Mouse (Mus musculus): ENCODE data around the gene Tchhl1. TPM values are rescaled to one million over a fixed set of nuclear protein-coding genes. Genes with fewer than 3 reads are reported as not detected.
A peak's percentile ranks its signal among the peaks of the same experiment; 100 is the strongest.
"Not testable (repeated sequence)": the region's sequence is repeated elsewhere in the genome, so short reads cannot be mapped to it uniquely, and the experiment has no call there.

Gene Tchhl1
- polyA plus RNA-seq, 1 experiment from 2014 or later: not detected

DNA sequence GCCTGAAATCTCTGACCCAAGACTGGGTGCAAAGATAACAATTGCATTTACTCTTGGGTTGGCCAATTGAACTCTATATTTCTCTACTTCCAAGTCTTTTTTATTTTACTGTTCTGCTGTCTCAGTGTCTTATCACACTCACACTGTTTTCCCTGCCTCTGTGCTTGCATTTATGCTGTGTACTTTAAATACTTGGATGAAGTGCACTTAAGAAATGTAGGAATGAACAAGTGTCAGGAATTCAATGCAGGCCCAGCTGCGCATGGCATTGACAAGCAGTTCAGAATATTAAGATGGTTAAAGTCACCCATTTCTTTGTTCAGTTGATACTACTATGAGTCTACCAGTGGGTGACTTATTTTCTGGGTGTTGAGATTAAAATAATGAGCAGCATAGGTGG is 11.5 kb downstream of the Tchhl1 start:
- H3K9me3 ChIP-seq: no peaks in the 10 kb centered on the region
- no peak overlapping the region for H3K4me3 ChIP-seq
- no peak overlapping the region for H3K27ac ChIP-seq
- peaks cover 4% of the 10 kb centered on the region; the same call in 1 of the 2 replicates for H3K4me1 ChIP-seq (replicated peaks)
- DNase-seq (ENCODE audit: low spot score): no peak
- H3K27me3 ChIP-seq (ENCODE audit: insufficient read depth, poor library complexity, severe bottlenecking): no peaks in the 10 kb centered on the region
- no peaks in the 10 kb centered on the region for H3K36me3 ChIP-seq
- 89% methylated on average over 1 of the region's 1 CpGs for WGBS

DNA sequence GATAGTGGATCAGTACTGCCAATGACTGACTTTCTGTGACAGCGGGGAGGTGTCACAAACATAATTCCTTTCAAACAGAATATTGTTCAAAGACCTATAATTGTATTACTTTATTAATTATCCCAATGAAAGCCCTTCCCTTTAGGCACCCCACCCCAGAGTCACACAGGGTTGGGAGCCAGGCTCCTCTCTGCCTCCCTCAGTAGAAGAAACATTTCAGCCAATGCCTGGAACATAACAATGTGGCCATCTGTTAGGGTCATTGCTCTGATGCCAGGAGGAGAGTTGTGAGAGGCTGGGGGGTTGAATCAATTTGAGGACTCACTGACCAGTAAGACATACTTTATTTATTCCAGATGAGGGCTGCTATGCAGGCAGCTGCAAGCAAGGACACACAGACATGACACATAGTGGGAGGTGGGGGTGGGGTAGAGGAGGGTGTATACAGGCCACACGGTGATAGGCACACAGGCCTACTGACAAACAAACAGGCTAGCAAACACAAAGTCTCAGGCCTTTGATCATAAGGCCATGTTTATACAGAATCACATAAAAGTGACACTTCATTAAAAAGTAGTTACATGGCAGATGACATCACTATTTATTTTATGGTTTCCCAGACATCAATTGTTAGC is 13.5 kb downstream of the Tchhl1 start:
- no peaks in the 10 kb centered on the region for H3K9me3 ChIP-seq
- WGBS: 81% methylated on average over 2 of the region's 2 CpGs
- no peak overlapping the region for H3K27ac ChIP-seq
- H3K4me1 ChIP-seq (replicated peaks): peaks cover 4% of the 10 kb centered on the region; the same call in 1 of the 2 replicates
- DNase-seq (ENCODE audit: low spot score): peak; percentile 4
- no peaks in the 10 kb centered on the region for H3K36me3 ChIP-seq
- no peak overlapping the region for H3K4me3 ChIP-seq
- no peaks in the 10 kb centered on the region for H3K27me3 ChIP-seq (ENCODE audit: insufficient read depth, poor library complexity, severe bottlenecking)

DNA sequence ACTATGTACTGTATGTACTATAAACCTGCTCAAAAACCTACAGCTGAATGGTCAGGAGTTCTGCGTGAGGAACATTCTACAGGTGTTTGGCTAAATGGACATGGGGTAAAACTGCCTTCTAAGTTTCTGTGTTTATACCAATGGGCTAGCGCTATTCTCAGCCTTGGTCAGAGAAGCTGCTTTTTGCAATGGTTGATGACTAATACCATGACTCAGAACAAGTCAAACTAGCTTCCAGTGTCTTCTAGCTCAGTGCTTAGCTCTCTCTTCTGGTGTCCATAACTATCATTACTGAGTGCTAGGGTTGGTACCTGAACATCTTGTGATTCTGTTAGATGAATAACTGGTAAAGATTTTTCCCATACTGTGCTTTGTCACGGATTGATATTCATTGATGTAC is 17.1 kb downstream of the Tchhl1 start:
- Histone ChIP-seq H3K27me3 (ENCODE audit: insufficient read depth, poor library complexity, severe bottlenecking) (no peaks in the 10 kb centered on the region), H3K27ac (no peak overlapping the region), H3K4me1 (replicated peaks) (peaks cover 4% of the 10 kb centered on the region; the same call in 1 of the 2 replicates), H3K36me3 (no peaks in the 10 kb centered on the region), H3K4me3 (no peak overlapping the region), H3K9me3 (no peaks in the 10 kb centered on the region)
- 89% methylated on average over 3 of the region's 3 CpGs for WGBS
- DNase-seq (ENCODE audit: low spot score): no peak

DNA sequence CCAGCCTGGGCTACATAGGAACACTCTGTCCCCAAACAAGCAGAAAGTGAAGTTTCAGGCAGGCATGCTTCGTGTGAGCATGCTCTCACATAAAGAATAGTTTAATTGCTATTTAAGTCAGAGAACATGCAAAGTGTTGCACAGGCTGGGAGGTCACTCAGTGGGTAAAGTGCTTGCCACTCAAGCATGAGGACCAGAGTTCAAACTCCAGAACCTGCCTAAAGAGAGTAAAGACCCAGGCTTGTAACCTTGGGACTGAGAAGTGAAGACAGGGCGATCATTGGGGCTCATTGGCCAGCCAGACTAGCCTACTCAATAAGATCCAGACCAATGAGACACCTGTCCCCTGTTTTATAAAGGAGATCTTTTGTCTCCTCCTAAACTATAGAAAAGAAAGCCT is 20.0 kb downstream of the Tchhl1 start:
- H3K4me1 ChIP-seq (replicated peaks): no peaks in the 10 kb centered on the region
- no peak overlapping the region for H3K27ac ChIP-seq
- H3K9me3 ChIP-seq: no peaks in the 10 kb centered on the region
- H3K27me3 ChIP-seq (ENCODE audit: insufficient read depth, poor library complexity, severe bottlenecking): no peaks in the 10 kb centered on the region
- WGBS: 80% methylated on average over 2 of the region's 2 CpGs
- no peak for DNase-seq (ENCODE audit: low spot score)
- H3K36me3 ChIP-seq: no peaks in the 10 kb centered on the region
- no peak overlapping the region for H3K4me3 ChIP-seq

DNA sequence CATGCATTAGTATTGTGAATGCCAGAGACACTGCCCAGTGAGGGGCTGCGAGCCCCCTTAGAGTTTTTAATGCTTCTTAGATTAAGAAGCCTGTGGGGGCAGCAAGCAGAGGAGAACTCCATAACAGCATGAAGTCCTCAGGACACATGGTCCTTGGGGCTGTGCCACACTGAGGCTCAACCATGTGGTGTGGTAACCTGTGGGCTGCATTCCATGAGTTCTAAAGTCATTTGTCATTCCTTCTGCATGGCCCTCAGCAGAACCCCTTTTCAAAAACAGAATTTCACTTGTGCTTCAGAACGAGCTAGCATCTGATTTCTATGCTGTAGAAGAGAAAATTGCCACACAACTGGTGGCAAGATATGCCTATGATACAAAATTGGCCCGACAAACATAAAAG is 23.6 kb downstream of the Tchhl1 start:
- Histone ChIP-seq H3K27ac (no peak overlapping the region), H3K36me3 (no peaks in the 10 kb centered on the region), H3K9me3 (no peaks in the 10 kb centered on the region), H3K27me3 (ENCODE audit: insufficient read depth, poor library complexity, severe bottlenecking) (no peaks in the 10 kb centered on the region), H3K4me3 (no peak overlapping the region), H3K4me1 (replicated peaks) (no peaks in the 10 kb centered on the region)
- WGBS: 83% methylated on average over 3 of the region's 3 CpGs
- DNase-seq (ENCODE audit: low spot score): no peak

DNA sequence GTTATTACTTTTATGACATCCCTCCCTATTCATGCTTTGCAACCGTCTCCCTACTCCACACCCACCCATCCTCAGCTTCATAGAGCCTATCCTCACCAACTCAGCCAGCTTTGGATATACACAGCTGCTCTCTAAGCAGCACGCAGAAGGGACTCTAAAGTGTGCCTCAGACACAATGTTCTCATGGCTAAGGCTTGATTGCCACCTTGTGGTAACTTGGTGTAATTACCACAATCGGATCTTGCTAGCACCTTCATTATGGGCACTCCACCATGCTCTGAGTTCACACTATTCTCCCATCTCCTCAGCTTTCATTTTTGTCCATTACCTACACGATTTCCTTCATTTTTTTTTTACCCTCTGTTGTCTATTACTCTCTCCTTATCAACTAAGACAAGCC is 25.4 kb downstream of the Tchhl1 start:
- Histone ChIP-seq H3K4me3 (no peak overlapping the region), H3K36me3 (no peaks in the 10 kb centered on the region), H3K27ac (no peak overlapping the region), H3K9me3 (no peaks in the 10 kb centered on the region), H3K27me3 (ENCODE audit: insufficient read depth, poor library complexity, severe bottlenecking) (no peaks in the 10 kb centered on the region), H3K4me1 (replicated peaks) (no peaks in the 10 kb centered on the region)
- WGBS: 3% methylated on average over 4 of the region's 4 CpGs
- DNase-seq (ENCODE audit: low spot score): peak; percentile 54

DNA sequence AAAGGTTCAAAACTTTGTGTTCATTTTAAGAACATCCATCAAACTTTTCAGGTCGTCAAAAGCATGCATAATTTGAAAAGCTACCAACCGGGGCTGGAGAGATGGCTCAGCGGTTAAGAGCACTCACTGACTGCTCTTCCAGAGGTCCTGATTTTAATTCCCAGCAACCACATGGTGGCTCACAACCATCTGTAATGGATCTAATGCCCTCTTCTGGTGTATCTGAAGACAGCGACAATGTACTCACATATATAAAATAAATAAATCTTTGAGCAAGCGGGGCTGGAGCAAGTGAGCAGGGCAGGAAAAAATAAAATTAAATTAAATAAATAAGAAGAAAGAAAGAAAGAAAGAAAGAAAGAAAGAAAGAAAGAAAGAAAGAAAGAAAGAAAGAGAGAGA is 26.2 kb downstream of the Tchhl1 start:
- not testable (repeated sequence) for H3K27me3 ChIP-seq (ENCODE audit: insufficient read depth, poor library complexity, severe bottlenecking); H3K4me3 ChIP-seq; H3K36me3 ChIP-seq; H3K27ac ChIP-seq; DNase-seq (ENCODE audit: low spot score); H3K9me3 ChIP-seq; H3K4me1 ChIP-seq (replicated peaks)
- 33% methylated on average over 5 of the region's 5 CpGs for WGBS

DNA sequence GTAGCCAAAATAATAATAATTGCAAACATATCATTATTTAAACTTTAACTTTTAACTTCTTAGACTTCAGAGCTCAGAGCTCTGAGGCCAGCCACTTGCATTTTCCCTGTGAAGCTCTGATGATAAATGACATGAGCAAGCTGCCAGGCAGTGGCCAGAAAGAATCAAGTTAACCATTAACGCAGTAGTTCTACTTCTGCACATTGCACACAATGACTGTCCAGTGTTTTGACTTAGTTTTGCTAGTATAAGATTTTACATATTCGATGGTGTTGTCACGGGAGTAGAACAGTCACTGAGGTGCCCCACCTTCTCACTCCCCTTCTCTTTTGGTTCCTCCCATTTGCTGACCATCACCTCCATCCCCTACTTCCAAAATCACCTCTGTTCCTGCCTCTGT is 28.6 kb downstream of the Tchhl1 start:
- no peaks in the 10 kb centered on the region for H3K27me3 ChIP-seq (ENCODE audit: insufficient read depth, poor library complexity, severe bottlenecking)
- no peaks in the 10 kb centered on the region for H3K9me3 ChIP-seq
- no peak for DNase-seq (ENCODE audit: low spot score)
- no peaks in the 10 kb centered on the region for H3K36me3 ChIP-seq
- WGBS: 91% methylated on average over 3 of the region's 3 CpGs
- H3K4me1 ChIP-seq (replicated peaks): no peaks in the 10 kb centered on the region
- H3K27ac ChIP-seq: no peak overlapping the region
- H3K4me3 ChIP-seq: no peak overlapping the region

DNA sequence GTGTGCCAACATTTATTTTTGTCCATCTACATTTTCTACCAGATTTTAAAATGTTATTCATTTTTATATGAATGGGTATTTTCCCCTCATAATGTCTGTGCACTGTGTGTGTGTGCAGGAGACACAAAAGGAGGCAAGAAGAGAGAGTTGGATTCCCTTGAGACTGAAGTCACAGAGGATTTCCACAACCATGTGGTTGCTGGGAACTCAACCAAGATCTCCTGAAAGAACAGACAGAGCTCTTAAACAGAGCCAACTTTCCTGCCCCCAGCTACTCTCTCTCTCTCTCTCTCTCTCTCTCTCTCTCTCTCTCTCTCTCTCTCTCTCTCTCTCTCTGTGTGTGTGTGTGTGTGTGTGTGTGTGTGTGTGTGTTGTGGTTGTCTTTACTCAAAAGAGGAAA is 30.6 kb downstream of the Tchhl1 start:
- DNase-seq (ENCODE audit: low spot score): no peak
- no peaks in the 10 kb centered on the region for H3K36me3 ChIP-seq
- no peaks in the 10 kb centered on the region for H3K27me3 ChIP-seq (ENCODE audit: insufficient read depth, poor library complexity, severe bottlenecking)
- H3K27ac ChIP-seq: no peak overlapping the region
- H3K4me3 ChIP-seq: no peak overlapping the region
- no peaks in the 10 kb centered on the region for H3K9me3 ChIP-seq
- no peaks in the 10 kb centered on the region for H3K4me1 ChIP-seq (replicated peaks)

DNA sequence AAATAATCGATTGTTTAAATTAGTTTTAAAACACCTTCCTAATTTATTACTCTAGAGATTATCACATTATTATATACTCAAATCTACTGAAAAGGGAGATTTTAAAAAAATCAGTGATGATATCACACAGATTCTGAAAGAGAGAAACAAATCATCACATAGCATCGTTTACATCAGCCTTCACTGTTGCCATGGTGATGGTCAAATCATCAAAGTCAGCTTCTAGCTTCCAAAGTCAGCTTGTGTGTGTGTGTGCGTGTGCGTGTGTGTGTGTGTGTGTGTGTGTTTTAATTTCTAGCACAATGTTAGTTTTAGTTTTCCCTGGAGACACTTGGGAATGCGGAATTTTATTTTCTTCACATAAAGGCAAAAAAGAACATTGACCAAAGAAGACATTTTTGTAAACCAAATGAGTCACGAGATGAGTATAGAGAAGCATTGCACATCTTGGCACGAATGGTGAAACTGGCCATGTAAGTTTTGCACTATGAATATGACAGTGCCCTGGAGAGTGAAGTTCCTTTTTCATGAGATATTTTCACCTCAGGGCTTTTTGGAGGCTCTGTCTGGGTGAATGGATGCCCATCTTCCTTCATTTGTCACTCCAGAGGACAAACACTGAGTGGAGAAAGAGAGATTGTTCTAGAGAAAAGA is 36.1 kb downstream of the Tchhl1 start:
- Histone ChIP-seq H3K27ac (no peak overlapping the region), H3K36me3 (no peaks in the 10 kb centered on the region), H3K27me3 (ENCODE audit: insufficient read depth, poor library complexity, severe bottlenecking) (no peaks in the 10 kb centered on the region), H3K4me1 (replicated peaks) (0 out of 2 replicates have a peak, but pooled peaks cover 2% of the 10 kb centered on the region), H3K4me3 (no peak overlapping the region), H3K9me3 (no peaks in the 10 kb centered on the region)
- 87% methylated on average over 7 of the region's 7 CpGs for WGBS
- no peak for DNase-seq (ENCODE audit: low spot score)

DNA sequence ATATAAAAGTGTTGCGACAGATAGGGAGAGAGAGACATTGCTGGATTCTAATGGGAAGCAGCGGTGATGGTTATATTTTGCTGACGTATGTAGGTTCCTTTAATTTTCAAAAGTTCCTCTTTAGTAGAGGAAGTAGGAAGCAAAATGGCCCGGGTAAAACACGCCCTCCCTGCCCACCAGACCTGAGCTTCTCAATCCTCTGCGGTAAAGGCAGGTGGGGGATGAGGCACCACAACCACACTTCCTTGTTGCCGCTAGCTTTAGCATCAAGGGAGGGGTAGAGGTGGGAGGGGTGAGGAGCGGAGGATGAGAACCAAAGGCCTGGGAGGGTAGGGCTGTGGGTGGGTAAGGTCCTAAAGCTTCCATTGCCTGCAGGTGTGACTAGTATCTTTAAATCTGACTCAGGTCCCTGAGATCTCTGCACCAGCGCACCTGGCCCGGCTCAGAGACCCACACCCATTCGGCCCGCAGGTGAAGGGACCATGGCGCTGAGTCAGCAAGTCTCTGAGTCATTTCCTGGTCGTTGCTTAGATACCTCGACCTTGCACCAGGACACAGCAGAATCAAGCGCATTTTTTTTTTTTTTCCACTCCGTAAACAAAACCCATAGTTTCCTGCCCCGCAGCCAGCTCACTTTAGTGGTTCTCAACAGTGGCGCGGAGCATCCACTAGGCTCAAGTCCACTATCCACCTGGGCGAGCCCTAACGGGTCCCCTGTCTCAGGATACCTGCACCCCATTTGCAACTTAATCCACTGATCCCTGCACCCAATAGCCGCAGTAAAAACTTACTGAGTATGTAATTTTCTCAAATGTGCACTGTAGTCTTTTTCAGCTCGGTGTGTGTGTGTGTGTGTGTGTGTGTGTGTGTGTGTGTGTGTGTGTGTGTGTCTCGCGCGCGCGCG is 37.7 kb downstream of the Tchhl1 start:
- Histone ChIP-seq H3K36me3 (no peaks in the 10 kb centered on the region), H3K9me3 (no peaks in the 10 kb centered on the region), H3K27ac (no peak overlapping the region), H3K4me3 (no peak overlapping the region), H3K27me3 (ENCODE audit: insufficient read depth, poor library complexity, severe bottlenecking) (no peaks in the 10 kb centered on the region), H3K4me1 (replicated peaks) (0 out of 2 replicates have a peak, but pooled peaks cover 2% of the 10 kb centered on the region)
- 42% methylated on average over 30 of the region's 30 CpGs for WGBS
- DNase-seq (ENCODE audit: low spot score): no peak

DNA sequence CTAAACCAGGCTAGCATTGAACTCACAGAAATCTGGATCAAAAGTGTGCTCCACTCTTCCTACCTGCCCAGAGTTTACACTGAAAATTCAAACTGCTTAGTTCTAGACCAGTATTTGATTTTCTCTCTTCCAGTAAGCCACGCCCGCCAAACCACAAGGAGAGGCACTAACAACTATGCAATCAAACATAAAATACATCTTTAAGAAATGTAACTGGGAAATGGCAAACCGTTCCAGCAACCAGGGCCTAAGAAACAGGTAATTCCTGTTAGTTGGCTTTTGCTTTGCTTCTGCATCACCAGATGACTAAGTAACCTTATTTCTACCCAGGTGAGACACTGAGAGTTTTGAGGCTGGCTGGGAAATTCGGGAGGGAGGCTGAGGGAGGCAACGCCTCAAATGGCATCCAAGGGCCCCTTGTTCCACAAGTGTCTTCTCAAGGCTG is 38.3 kb downstream of the Tchhl1 start:
- no peaks in the 10 kb centered on the region for H3K36me3 ChIP-seq
- WGBS: 69% methylated on average over 5 of the region's 5 CpGs
- H3K9me3 ChIP-seq: no peaks in the 10 kb centered on the region
- H3K27ac ChIP-seq: no peak overlapping the region
- DNase-seq (ENCODE audit: low spot score): no peak
- H3K27me3 ChIP-seq (ENCODE audit: insufficient read depth, poor library complexity, severe bottlenecking): no peaks in the 10 kb centered on the region
- no peak overlapping the region for H3K4me3 ChIP-seq
- H3K4me1 ChIP-seq (replicated peaks): 0 out of 2 replicates have a peak, but pooled peaks cover 2% of the 10 kb centered on the region

DNA sequence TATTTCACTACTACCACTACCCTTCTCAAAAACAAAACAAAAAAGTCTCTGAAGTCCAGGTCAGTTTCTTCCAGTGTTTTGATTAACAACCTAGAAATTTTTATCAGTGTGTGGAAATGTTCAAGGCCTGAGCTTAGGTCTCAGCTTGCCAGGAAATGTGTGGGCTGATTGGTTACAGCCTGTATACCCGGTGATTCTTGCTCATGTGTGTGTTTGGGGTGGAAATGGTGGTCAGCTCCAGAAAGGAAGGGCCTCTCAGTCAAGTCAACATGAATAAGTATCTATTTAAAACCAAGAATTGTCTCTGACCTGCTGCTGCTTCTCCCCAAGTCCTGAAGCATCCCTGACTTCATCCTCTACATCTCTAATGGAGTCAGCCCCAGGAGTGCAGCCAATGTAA is 40.7 kb downstream of the Tchhl1 start:
- H3K36me3 ChIP-seq: no peaks in the 10 kb centered on the region
- H3K9me3 ChIP-seq: no peaks in the 10 kb centered on the region
- H3K4me3 ChIP-seq: no peak overlapping the region
- DNase-seq (ENCODE audit: low spot score): no peak
- H3K27ac ChIP-seq: no peak overlapping the region
- 88% methylated on average over 1 of the region's 1 CpGs for WGBS
- H3K27me3 ChIP-seq (ENCODE audit: insufficient read depth, poor library complexity, severe bottlenecking): no peaks in the 10 kb centered on the region
- 0 out of 2 replicates have a peak, but pooled peaks cover 2% of the 10 kb centered on the region for H3K4me1 ChIP-seq (replicated peaks)

All from hindbrain, embryonic 10.5 days (tissue).